Mouse (Mus musculus): Measurements from ENCODE around the gene Gm45717.

Gene Gm45717

DNA sequence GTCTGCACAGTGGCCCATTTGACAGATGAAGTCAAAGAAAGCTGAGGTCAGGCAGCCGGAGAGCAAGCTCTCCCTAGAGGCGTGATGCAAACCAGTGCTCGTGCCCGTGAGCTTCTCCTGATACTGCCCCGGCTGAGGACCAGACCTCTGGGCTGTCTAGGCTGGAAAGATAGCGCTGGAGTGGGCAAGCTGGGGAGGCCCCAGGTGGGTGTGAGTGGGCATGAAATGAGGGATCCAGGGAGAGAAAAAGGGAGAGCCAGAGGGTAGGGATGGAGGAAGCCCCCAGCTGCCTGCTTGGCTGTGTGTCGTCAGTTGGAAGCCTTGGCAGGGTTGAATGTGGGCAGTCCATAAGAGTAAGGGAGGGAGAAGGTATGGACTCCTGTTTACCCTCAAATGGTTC is 11.5 kb downstream of the Gm45717 start:
- no peak for DNase-seq (ENCODE audit: low read depth in 1 of 2, low spot score in 2 of 2)

DNA sequence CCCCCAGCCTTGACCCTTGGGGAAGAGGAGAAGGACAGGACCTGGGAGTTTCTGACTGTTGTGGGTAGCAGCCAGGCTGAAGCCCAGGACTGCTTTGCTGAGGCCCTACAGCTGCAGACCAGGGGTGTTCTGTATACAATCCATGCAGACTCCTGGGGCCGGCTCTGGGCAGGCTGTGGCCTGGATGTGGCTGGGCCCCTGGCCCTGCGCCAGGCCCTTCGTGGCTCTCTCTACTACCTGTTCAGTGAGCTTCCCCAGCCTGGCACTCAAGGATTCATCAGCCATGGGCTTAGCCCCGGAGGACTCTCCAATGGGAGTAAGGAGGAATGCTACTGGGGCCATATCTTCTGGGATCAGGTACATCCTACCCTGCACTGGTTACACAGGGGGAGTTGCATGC is 12.4 kb downstream of the Gm45717 start:
- no peak for DNase-seq (ENCODE audit: low read depth in 1 of 2, low spot score in 2 of 2)

DNA sequence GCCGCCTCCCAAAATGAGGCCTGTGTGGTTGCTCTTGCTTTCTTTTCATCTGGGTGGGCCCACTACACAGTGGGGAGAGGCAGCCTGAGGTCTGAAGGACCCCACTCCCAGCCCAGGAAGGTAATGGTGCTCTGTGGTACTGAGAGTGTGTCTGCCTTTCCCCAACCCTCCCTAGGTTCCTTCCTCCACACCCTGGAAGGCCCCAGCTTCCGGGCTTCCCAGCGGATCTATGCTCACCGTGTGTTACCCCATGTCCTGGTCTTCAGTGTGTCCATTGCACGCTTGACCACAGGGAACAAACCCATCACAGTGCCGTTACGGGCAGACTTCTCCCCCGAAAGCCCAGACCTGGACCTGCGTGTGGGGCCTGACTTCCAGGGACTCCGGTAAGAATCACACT is 12.9 kb downstream of the Gm45717 start:
- DNase-seq (ENCODE audit: low read depth in 1 of 2, low spot score in 2 of 2), result no peak

DNA sequence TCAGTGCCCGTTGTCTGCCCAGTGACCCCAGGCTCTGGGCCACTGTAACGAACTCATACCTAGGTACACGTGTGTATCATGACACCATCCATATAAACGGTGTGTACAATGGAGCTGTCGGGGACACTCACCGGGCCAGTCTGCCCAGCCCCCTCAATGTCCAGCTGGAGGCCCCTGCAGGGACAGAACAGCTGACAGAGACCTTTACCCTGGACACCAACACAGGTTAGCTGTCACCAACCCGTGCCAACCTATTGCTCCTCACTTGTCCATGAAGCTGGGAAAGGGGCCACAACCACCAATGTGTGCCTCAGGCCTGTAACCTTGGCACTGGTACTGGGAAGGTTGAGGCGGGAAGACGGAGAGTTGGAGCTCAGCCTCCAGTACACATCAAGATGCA is 13.4 kb downstream of the Gm45717 start:
- DNase-seq (ENCODE audit: low read depth in 1 of 2, low spot score in 2 of 2), result no peak

DNA sequence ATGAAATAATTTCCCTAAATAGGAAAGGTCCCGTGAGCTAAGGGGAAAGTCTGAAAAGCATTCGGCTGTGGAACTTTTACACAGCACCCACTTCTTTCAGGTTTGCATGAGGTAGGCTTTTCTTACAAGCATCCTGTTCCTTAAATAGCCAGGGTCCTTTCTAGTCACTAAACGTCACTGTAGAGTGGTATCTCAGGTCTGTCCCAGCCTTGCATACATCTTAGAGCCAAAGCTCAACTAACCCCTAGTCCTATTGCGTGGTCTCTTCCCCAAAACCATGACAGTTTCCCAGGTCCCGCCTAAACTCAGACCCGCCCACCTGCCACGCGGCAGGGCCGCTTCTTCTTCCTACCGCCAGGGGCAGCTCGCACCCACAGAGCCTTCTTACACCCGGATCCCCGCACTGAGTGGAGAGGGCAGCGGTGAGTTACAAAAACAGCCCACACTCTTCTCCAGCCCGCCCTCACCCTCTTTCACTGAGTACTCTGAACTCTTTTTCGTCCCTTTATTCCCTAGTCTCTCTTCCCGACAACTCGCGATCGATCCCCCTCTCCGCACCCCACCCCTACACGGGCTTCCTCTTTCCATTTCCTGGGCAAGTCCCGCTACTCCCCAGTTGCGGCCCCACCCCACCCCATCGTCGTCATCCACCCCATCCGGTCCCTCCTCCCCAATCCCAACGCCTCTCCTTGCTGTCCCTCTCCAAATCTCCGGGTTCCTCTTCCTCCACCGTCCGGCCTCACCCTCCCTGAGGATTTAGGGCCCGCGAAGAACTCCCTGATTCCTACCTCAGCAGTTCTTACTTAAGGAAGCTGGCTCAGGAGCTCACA is 14.3 kb downstream of the Gm45717 start, which contains the start of gene Pgghg:
TSS of gene Pgghg (plus strand) at position 170 of the 830 bp plus-strand sequence.
- peak; percentile 79 to 85 for DNase-seq (ENCODE audit: low read depth in 1 of 2, low spot score in 2 of 2)

DNA sequence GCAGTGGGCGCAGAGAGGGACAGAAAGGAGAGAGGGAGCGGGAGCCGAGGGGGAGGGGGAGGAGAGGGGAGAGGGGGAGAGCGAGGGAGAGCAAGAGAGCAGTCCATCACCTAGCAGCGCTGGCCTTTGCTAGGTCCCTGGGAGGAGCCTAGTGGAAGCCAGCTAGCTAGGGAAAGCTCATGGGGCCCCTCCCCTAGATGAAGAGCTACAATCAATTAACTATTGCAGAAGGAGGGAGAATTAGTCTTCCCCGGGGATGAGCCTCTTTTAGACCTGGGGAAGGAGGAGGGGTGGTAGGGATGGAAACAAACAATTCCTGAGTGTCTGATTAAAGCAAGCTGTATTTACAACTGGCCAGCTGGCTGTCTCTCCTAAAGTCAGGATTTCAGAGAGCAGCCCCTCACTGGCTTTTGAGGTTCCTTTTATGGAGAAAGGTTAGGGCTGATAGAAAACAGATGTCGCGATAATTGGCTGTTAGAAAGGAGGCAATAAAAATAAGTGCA is 16.0 kb downstream of the Gm45717 start:
- DNase-seq (ENCODE audit: low read depth in 1 of 2, low spot score in 2 of 2), result no peak

DNA sequence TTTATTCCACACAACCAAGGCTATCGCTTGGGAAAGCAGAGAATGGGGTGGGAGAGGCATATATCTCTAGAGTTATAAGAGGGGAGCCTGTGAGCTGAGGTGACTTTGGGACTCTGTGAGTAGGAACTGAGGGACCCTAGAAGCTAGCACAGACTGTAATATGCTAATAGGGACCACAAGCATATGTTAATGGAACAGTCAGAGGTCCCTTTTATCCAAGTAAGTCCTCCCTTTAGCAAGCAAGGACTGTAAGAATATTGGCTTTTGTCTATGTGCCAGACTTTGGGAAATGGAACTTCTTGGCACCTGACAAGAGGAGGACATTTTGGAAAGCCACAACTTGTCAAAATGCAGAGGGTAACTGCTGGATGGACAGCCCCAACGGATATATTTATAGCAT is 16.8 kb downstream of the Gm45717 start:
- DNase-seq (ENCODE audit: low read depth in 1 of 2, low spot score in 2 of 2), result no peak

DNA sequence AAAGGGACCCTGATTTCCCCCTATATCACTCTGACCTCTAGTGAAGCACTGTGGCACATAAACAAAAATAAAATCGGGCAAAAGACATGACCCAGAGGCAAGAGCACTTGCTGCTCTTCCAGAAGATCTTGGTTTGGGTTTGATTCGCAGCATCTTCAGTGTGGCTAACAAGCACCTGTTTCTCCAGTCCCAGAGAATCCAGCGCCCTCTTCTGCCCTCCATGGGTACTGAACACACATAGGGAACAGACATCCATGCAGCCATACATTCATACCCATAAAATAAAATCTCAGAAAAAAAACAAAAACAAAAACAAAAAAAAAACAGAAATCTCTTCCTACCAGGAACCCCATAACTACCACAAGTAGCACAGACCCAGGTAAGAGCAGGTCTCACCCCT is 17.3 kb downstream of the Gm45717 start:
- no peak for DNase-seq (ENCODE audit: low read depth in 1 of 2, low spot score in 2 of 2)

DNA sequence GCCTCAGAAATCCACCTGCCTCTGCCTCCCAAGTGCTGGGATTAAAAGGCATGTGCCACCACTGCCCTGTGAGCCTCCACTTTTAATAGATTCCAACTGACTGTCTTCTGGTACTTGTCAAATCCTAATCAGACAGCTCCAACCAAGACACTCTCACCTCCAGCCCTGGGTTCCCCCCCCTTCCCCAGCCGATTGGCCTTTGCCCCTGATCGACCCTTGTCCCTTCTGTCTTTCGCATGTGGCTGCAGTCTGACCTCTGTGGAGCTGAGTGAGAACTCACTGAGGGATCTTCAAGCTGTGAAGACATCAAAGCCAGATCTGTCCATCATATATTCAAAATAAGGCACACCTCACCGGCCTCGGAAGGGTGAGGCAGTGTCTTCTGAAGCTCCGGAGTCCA is 28.6 kb downstream of the Gm45717 start:
- DNase-seq (ENCODE audit: low read depth in 1 of 2, low spot score in 2 of 2), result no peak

DNA sequence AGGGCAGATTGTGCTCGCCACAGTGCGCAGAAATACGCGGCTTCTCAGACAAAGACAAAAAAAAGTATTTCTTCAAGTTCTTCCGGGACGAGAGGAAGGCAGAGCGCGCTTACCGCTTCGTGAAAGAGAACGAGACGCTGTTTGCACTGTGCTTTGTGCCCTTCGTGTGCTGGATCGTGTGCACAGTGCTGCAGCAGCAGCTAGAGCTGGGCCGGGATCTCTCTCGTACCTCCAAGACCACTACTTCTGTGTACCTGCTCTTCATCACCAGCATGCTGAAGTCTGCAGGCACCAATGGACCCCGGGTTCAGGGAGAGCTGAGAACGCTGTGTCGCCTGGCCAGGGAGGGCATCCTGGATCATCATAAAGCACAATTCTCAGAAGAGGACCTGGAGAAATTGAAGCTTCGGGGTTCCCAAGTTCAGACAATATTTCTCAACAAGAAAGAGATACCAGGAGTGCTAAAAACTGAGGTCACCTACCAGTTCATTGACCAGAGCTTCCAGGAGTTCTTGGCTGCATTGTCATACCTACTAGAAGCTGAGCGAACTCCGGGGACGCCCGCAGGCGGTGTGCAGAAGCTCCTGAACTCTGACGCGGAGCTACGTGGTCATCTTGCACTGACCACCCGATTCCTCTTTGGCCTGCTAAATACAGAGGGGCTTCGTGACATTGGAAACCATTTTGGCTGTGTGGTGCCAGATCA is 32.5 kb downstream of the Gm45717 start:
- no peak for DNase-seq (ENCODE audit: low read depth in 1 of 2, low spot score in 2 of 2)

DNA sequence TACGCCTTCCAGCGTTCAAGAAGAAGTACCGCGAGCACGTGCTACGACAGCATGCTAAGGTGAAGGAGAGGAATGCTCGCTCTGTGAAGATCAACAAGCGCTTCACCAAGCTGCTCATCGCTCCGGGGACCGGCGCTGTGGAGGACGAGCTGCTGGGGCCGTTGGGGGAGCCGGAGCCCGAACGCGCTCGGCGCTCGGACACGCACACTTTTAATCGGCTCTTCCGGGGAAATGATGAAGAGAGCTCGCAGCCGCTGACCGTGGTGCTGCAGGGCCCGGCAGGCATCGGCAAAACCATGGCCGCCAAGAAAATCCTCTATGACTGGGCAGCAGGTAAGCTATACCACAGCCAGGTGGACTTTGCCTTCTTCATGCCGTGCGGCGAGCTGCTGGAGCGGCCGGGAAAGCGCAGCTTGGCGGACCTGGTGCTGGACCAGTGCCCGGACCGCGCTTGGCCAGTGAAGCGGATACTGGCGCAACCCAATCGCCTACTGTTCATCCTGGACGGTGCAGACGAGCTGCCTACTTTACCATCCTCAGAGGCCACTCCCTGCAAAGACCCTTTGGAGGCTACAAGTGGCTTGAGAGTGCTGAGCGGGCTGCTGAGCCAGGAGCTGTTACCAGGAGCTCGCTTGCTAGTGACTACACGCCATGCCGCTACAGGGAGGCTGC is 33.2 kb downstream of the Gm45717 start:
- DNase-seq (ENCODE audit: low read depth in 1 of 2, low spot score in 2 of 2), result no peak

DNA sequence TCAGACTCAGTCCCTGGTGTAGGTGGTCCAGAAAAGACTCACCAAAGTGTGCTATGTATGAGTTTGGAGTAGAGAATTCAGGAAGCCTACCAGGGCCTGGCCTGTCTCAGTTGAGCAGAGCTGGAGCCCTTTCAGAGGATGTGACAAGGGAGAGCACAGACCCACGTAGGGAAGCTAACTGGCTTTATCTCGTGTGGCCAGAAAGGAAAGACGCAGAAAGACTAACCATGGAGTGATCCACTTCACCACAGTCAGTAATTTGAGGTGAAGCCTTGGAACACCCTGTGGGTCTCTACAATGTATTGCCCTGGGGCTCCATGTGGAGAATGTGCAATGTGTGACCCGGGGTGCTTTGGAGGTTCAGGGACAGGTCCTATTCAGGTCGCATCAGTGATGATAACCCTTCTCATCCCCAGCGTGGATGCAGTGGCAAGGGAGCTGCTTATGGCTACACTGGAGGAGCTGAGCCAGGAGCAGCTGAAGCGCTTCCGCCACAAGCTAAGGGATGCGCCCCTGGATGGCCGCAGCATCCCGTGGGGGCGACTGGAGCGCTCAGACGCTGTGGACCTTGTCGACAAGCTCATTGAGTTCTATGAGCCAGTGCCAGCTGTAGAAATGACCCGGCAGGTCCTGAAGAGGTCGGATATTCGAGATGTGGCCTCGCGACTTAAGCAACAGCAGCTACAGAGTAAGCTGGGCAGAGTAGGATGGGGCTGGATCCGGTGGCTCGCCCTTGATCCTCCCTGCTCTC is 34.3 kb downstream of the Gm45717 start:
- DNase-seq (ENCODE audit: low read depth in 1 of 2, low spot score in 2 of 2), result no peak

DNA sequence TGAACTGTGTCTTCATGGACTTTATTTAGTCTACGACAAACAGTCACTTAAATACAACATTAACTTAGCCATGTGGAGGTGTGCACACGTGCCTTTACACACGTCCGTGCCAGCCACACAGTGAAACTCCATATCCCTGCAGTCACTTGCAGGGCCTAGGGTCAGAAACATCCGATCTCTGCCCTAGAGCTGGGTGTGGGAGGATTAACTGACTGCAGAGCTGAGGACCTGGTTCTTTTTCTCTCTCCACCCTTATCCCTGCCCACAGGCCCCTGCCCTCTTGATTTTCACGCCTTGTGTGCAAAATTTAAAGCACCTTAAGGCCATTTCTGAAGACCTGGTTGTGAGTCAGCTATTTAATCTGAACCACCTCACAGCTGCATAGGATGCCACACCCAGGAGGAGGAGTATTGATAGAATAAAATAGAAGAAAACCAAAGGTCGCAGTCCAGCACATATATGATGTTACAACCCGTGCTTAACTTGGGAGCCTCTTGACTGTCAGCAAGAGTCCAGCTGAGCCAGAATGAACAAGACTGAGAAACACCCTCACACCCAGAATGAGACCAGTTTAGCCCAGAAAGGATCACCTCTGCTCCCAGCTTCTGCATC is 35.2 kb downstream of the Gm45717 start, which contains the start of gene Nlrp6:
TSS of gene Nlrp6 (plus strand) at position 485 of the 612 bp plus-strand sequence.
- no peak for DNase-seq (ENCODE audit: low read depth in 1 of 2, low spot score in 2 of 2)

DNA sequence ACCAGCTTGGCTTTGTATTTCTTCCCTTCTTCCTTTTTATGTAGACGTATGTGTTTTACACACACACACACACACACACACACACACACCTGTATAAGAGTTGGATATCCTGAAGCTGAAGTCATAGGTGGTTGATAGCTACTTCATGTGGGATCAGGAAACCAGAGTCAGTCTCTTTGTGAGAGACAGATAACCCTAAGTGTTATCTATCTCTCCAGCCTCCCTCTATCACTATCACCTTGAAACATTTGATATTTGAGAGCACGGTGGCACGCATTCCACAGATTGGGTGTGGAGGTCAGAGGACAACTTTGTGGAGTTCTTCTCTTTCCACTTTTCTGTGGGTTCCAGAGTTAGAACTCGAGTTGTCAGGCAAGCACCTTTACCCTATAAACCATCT is 35.8 kb downstream of the Gm45717 start:
- DNase-seq (ENCODE audit: low read depth in 1 of 2, low spot score in 2 of 2), result no peak

DNA sequence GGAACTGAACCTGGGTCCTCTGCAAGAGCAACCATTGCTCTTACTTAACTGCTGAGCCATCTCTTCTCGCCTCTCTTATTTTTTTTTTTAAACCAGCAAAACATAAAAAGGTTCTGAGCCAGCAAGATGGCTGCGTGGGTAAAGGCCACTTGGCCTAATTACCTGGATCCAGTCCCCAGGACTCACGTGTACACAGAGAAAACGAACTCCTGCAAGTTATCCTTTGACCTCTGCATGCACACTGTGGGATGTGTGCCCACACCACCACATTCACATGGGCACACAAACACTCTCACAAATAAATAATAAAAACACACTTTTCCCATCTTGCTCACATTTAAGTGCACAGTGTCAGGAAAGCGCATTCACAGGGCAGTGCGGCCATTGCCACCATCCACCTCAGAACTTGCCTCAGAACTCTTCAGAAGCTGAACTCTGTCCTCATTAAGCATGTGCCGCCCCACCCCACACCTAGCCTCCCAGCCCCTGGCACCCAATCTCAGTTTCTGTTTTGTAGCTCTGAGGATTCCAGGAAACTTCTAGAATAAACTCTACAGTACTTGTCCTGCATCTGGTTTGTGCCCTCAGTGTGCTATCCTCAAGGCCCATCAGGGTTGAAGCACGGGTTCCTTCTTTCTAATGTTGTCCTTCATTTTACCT is 41.6 kb downstream of the Gm45717 start:
- no peak for DNase-seq (ENCODE audit: low read depth in 1 of 2, low spot score in 2 of 2)

DNA sequence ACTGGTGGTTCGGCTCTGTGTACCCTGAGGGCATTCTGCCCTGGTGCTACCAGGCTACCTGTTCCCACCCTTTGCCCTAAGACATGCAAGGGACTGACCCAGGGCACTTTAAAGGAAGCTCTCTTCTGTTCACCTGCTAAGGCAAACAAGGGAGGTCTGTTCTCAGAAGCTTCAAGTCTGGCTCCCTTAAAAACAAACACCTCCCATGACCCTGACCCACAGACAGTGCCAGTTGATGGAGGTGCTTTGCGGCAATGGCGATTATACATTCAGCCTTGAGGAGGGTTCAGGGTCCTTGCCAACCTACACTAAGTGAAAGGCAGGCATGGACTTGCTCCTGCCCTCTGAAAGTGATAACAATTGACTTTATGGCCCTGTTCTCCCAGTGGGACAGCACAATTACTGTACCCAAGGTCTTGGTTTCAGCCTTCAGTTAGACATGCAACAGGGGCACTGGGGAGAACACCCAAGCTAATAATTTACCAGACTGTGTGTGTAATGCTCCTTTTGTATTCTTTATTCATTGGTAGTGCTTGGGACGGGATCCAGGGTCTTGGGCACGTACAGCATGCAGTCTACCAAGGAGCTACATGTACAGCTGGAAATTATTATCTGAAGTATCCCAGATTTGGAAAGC is 42.8 kb downstream of the Gm45717 start:
- DNase-seq (ENCODE audit: low read depth in 1 of 2, low spot score in 2 of 2), result no peak

DNA sequence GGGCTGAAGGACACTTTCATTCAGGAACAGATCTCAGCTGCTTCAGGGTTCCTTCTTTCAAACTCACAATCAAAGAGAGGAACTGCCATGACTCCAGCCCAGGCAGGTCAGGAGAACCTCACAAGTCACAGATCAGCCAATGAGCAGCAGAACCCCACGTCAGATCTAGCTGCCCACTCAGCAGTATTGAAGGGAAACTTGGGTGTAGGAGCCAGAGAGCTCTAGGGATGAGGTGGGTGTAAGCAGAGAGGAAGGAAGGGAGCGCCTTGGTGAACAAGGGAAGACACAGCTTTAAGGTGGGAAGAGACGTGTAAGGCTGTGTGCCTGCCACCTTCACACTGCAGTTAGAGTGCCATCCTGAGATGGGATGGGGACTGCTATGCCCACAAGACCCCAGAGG is 43.4 kb downstream of the Gm45717 start:
- no peak for DNase-seq (ENCODE audit: low read depth in 1 of 2, low spot score in 2 of 2)

DNA sequence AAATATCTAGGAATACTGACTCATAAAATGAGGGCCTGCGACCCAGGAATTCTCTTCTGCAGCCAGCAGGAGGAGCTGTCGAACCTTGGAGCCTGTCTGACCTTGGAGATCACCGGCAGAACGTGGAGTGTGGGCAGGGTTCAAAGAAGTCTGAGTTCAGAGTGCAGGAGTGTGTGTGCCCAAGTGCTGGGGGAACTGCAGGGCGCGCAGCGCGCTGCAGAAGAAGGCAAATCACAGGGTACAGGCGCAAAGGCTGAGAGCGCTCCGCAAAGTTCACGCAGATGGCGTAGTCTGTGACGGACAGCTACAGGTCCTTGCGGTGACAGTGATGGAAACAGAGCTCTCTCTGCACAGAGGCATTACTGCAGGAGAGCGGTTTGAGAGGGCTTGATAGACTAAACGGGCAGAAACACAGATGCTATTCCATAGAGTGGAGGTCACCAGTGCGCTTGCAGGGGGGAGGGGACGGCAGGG is 47.1 kb downstream of the Gm45717 start:
- DNase-seq (ENCODE audit: low read depth in 1 of 2, low spot score in 2 of 2), result peak; percentile 33 to 70

DNA sequence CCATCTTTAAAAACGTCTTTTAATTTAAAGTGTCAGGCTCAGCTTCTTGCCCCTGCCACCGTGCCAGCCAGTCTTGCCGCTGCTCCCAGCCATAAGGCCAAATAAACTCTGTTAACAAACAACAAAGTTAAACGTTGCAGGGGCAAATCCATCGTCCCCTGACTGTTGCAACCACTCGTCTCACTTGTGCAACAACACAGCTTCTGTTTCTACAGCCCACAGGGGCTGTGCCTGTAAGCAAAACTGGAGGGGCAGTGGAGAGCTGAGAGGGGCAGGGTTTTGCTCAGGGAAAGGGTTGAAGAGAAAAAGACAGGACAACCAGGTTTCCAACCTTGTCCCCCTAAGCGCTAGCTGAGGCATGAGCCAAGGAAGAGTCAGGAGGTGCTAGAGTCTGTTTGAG is 47.6 kb downstream of the Gm45717 start:
- peak in 1 of 2 experiments; percentile 14 for DNase-seq (ENCODE audit: low read depth in 1 of 2, low spot score in 2 of 2)

Measured in monocyte, adult 2 months (primary cell).